Mouse (Mus musculus): Measurements from ENCODE around the gene 4930415O20Rik. TPM values are rescaled to one million over a fixed set of nuclear protein-coding genes. Genes with fewer than 3 reads are reported as not detected.
"Not testable (repeated sequence)": the region's sequence is repeated elsewhere in the genome, so short reads cannot be mapped to it uniquely, and the experiment has no call there.

4930415O20Rik gene
- polyA plus RNA-seq, 1 experiment from 2014 or later = not detected

GRCm38 (mm10) chr15:98573293-98573692 is 2.5 kb downstream of the 4930415O20Rik start:
- Histone ChIP-seq H3K27ac (no peak overlapping the region), H3K36me3 (no peaks in the 10 kb centered on the region), H3K4me2 (no peak overlapping the region), H3K27me3 (0 out of 2 replicates have a peak, but pooled peaks cover 5% of the 10 kb centered on the region), H3K9ac (no peak overlapping the region), H3K4me1 (replicated peaks) (peaks cover 10% of the 10 kb centered on the region), H3K9me3 (no peaks in the 10 kb centered on the region), H3K4me3 (no peak overlapping the region)
- ATAC-seq (ENCODE audit: low FRiP score) = no peak
- WGBS = 82% methylated on average over 4 of the region's 4 CpGs

DNA sequence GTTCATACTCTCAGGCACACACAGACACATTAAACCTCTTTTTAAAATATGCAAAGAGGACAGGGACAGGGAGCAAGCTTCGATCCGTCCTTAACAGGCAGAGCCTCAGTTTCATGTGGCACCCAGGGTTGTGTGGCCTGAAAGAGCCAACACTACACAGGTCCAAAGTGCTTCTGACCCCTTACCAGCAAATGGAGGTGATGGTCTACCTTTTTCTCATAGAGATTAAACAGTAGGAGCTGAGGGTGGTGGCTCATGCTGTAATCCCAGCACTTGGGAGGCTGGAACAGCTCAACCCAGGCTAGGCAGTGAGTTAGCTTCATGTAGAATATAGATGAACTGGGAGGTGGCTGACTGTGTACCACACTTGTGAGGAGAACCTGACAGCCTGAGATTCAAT is 8.5 kb downstream of the 4930415O20Rik start:
- H3K4me3 ChIP-seq = no peak overlapping the region
- no peak overlapping the region for H3K9ac ChIP-seq
- H3K9me3 ChIP-seq = no peaks in the 10 kb centered on the region
- H3K27ac ChIP-seq = no peak overlapping the region
- no peaks in the 10 kb centered on the region for H3K4me1 ChIP-seq (replicated peaks)
- no peak overlapping the region for H3K4me2 ChIP-seq
- WGBS = 69% methylated on average over 2 of the region's 2 CpGs
- H3K36me3 ChIP-seq = no peaks in the 10 kb centered on the region
- ATAC-seq (ENCODE audit: low FRiP score) = no peak
- H3K27me3 ChIP-seq = 0 out of 2 replicates have a peak, but pooled peaks cover 1% of the 10 kb centered on the region

GRCm38 (mm10) chr15:98579795-98580464 is 9.1 kb downstream of the 4930415O20Rik start:
- ATAC-seq (ENCODE audit: low FRiP score) = peak; percentile 61; the same call in 1 of the 2 replicates
- WGBS = 39% methylated on average over 5 of the region's 5 CpGs

GRCm38 (mm10) chr15:98582410-98582809 is 11.6 kb downstream of the 4930415O20Rik start:
- H3K4me1 ChIP-seq (replicated peaks) = 0 out of 2 replicates have a peak, but pooled peaks cover 6% of the 10 kb centered on the region
- WGBS = 80% methylated on average over 8 of the region's 8 CpGs
- H3K27ac ChIP-seq = no peak overlapping the region
- no peaks in the 10 kb centered on the region for H3K9me3 ChIP-seq
- H3K36me3 ChIP-seq = no peaks in the 10 kb centered on the region
- no peak overlapping the region for H3K4me2 ChIP-seq
- no peak overlapping the region for H3K4me3 ChIP-seq
- peak overlapping the region; percentile 3; the same call in 1 of the 2 replicates for H3K9ac ChIP-seq
- ATAC-seq (ENCODE audit: low FRiP score) = no peak
- no peaks in the 10 kb centered on the region for H3K27me3 ChIP-seq

More at GRCm38 (mm10) chr15:98579795-98580464, 9.1 kb downstream of the 4930415O20Rik start:
- Histone ChIP-seq H3K9ac (no peak overlapping the region), H3K4me2 (no peak overlapping the region), H3K4me3 (no peak overlapping the region), H3K36me3 (no peaks in the 10 kb centered on the region), H3K27me3 (no peaks in the 10 kb centered on the region), H3K4me1 (replicated peaks) (0 out of 2 replicates have a peak, but pooled peaks cover 2% of the 10 kb centered on the region), H3K9me3 (no peaks in the 10 kb centered on the region), H3K27ac (no peak overlapping the region)

DNA sequence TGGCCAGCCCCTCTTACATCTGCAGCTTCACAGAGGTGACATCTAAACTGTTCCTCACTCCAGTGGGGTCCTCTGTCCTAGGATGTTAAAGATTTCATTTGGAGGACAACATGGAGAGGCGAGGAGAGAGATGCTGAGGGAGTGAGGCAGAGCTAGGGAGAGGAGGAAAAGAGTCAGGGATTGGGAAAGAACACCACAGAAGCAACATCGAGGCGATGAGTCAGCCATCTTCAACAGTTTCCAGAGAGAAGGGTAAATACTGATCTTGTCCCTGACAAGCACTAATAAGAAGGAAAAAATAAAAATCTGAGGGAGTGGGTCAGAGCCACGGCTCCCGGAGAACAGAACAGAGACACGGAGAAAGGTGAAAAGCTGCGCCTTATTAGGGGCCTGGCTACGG is 12.2 kb downstream of the 4930415O20Rik start:
- Histone ChIP-seq H3K27me3 (no peaks in the 10 kb centered on the region), H3K9ac (no peak overlapping the region), H3K36me3 (no peaks in the 10 kb centered on the region), H3K4me3 (no peak overlapping the region), H3K9me3 (no peaks in the 10 kb centered on the region), H3K4me2 (no peak overlapping the region), H3K27ac (no peak overlapping the region), H3K4me1 (replicated peaks) (0 out of 2 replicates have a peak, but pooled peaks cover 6% of the 10 kb centered on the region)
- WGBS = 76% methylated on average over 8 of the region's 8 CpGs
- ATAC-seq (ENCODE audit: low FRiP score) = no peak

- peaks cover 16% of the 10 kb centered on the region for H3K36me3 ChIP-seq
- no peak overlapping the region for H3K27ac ChIP-seq
- no peak overlapping the region for H3K9ac ChIP-seq
- H3K4me2 ChIP-seq = no peak overlapping the region
- 0 out of 2 replicates have a peak, but pooled peaks cover 6% of the 10 kb centered on the region for H3K4me1 ChIP-seq (replicated peaks)
- ATAC-seq (ENCODE audit: low FRiP score) = no peak
- no peak overlapping the region for H3K4me3 ChIP-seq
- H3K9me3 ChIP-seq = no peaks in the 10 kb centered on the region
- H3K27me3 ChIP-seq = no peaks in the 10 kb centered on the region
- WGBS = 40% methylated on average over 7 of the region's 7 CpGs
Observed at GRCm38 (mm10) chr15:98585421-98585820, 14.6 kb downstream of the 4930415O20Rik start.

DNA sequence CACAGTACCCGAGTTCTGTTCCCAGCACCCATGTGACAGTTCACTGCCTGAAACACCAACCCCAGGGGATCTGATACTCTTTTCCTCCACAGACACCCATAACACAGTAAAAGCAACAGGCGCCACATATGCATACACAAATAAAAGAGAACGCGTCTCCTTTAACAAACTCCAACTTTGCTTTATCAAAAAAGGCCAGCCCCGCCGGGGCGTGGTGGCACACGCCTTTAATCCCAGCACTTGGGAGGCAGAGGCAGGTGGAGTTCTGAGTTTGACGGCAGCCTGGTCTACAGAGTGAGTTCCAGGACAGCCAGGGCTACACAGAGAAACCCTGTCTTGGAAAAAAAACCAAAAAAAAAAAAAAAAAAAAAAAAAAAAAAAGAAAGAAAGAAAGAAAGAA is 15.3 kb downstream of the 4930415O20Rik start:
- not testable (repeated sequence) for H3K27me3 ChIP-seq; H3K27ac ChIP-seq; H3K4me2 ChIP-seq; H3K4me3 ChIP-seq; ATAC-seq (ENCODE audit: low FRiP score); H3K4me1 ChIP-seq (replicated peaks); H3K9ac ChIP-seq; H3K9me3 ChIP-seq
- WGBS = 82% methylated on average over 9 of the region's 9 CpGs
- peaks cover 23% of the 10 kb centered on the region for H3K36me3 ChIP-seq

DNA sequence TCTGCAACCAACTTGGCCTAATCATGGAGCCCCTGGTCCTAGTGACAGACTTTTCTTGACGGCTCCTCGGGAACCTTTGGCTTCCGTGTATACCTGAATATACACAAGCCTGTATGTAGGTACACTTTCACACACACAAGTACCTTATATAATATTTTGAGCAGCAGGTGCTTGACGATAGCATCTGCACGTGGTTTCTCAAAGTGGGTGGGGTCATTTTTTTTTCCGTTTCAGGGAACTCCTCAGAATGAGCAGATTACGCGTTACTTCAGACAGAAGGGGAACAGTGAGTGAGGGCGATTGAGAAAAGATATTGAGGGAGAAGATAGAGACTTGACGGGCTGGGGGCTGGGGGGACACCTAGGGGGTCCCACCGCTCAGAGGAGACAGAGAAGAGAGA is 16.9 kb downstream of the 4930415O20Rik start:
- Histone ChIP-seq H3K4me3 (no peak overlapping the region), H3K9ac (no peak overlapping the region), H3K4me1 (replicated peaks) (0 out of 2 replicates have a peak, but pooled peaks cover 6% of the 10 kb centered on the region), H3K27ac (no peak overlapping the region), H3K4me2 (no peak overlapping the region), H3K36me3 (peaks cover 40% of the 10 kb centered on the region), H3K27me3 (no peaks in the 10 kb centered on the region), H3K9me3 (no peaks in the 10 kb centered on the region)
- no peak for ATAC-seq (ENCODE audit: low FRiP score)
- WGBS = 90% methylated on average over 11 of the region's 11 CpGs

- Histone ChIP-seq H3K27ac (no peak overlapping the region), H3K4me1 (replicated peaks) (0 out of 2 replicates have a peak, but pooled peaks cover 5% of the 10 kb centered on the region), H3K4me3 (no peak overlapping the region), H3K9ac (no peak overlapping the region), H3K9me3 (no peaks in the 10 kb centered on the region), H3K4me2 (no peak overlapping the region), H3K27me3 (no peaks in the 10 kb centered on the region), H3K36me3 (peaks cover 60% of the 10 kb centered on the region)
- 76% methylated on average over 7 of the region's 7 CpGs for WGBS
- no peak for ATAC-seq (ENCODE audit: low FRiP score)
Observed at GRCm38 (mm10) chr15:98589640-98590336, 19.0 kb downstream of the 4930415O20Rik start.

DNA sequence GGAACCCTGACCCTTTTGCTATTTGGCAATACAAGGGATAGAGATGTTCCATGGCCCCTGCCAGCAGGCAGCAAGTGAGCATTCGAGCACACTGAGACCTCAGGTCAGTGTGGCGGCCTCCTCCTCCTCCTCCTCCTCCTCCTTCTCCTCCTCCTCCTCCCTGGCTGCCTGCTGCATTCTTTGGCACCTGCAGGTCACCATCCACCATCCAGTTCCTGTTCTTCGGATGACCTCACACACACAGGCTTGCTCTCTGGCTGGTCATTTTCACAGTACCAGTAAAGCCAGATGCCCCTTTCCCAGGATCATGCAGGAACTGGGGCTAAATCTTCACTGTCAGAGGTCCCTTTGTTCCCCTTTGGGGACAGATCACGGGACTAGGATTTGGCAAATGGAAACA is 20.6 kb downstream of the 4930415O20Rik start:
- WGBS = 66% methylated on average over 4 of the region's 4 CpGs

DNA sequence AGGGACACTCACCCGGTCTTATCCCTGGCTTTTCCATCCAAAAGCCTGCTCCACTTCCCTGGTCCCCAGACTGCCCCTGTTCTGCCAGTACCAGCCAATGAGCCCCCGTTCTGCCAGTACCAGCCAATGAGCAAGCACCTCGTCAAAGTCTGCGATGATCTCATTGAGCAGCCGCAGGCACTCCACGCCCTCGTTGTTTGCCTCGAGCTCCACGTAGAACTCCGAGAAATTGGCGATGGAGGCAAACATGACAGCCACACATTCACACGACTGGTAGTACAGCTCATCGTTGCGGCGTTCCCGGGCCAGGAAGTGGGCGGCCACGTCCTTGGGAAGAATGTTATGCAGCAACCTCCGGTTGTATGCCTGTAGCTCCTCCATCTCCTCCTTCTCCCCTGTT is 23.4 kb downstream of the 4930415O20Rik start:
- Histone ChIP-seq H3K4me1 (replicated peaks) (no peaks in the 10 kb centered on the region), H3K9me3 (no peaks in the 10 kb centered on the region), H3K27me3 (no peaks in the 10 kb centered on the region), H3K4me3 (no peak overlapping the region), H3K27ac (no peak overlapping the region), H3K36me3 (peaks cover 96% of the 10 kb centered on the region), H3K9ac (no peak overlapping the region), H3K4me2 (no peak overlapping the region)
- 84% methylated on average over 19 of the region's 19 CpGs for WGBS
- no peak for ATAC-seq (ENCODE audit: low FRiP score)

More for the DNA sequence above, 20.6 kb downstream of the 4930415O20Rik start:
- Histone ChIP-seq H3K9me3 (no peaks in the 10 kb centered on the region), H3K4me1 (replicated peaks) (no peaks in the 10 kb centered on the region), H3K9ac (no peak overlapping the region), H3K4me3 (no peak overlapping the region), H3K27me3 (no peaks in the 10 kb centered on the region), H3K4me2 (no peak overlapping the region), H3K36me3 (peaks cover 76% of the 10 kb centered on the region), H3K27ac (no peak overlapping the region)
- ATAC-seq (ENCODE audit: low FRiP score) = no peak

- Histone ChIP-seq H3K27ac (no peak overlapping the region), H3K9me3 (no peaks in the 10 kb centered on the region), H3K27me3 (no peaks in the 10 kb centered on the region), H3K4me3 (no peak overlapping the region), H3K9ac (no peak overlapping the region), H3K4me2 (no peak overlapping the region), H3K4me1 (replicated peaks) (peaks cover 1% of the 10 kb centered on the region; the same call in 1 of the 2 replicates), H3K36me3 (peaks cover 95% of the 10 kb centered on the region)
- no peak for ATAC-seq (ENCODE audit: low FRiP score)
- WGBS = 94% methylated on average over 5 of the region's 5 CpGs
Observed at GRCm38 (mm10) chr15:98595049-98595448, 24.2 kb downstream of the 4930415O20Rik start.

All from hindbrain, embryonic 13.5 days (tissue).